Mouse (Mus musculus): Measurements from ENCODE around the gene Ntn4. TPM values are rescaled to one million over a fixed set of nuclear protein-coding genes. Genes with fewer than 3 reads are reported as not detected.

Gene Ntn4
- polyA plus RNA-seq, 1 experiment from 2014 or later: 0.64 TPM

- ATAC-seq (replicated peaks; ENCODE audit: insufficient number of reproducible peaks, low FRiP score, low TSS enrichment): no peak
- H3K4me1 ChIP-seq (ENCODE audit: control insufficient read depth, insufficient read depth, low read length): no peaks in the 10 kb centered on the region
- no peaks in the 10 kb centered on the region for H3K9me3 ChIP-seq (replicated peaks; ENCODE audit: control insufficient read depth, low read length)
- no peak overlapping the region for H3K4me2 ChIP-seq
- no peak overlapping the region for H3K9ac ChIP-seq (ENCODE audit: low read depth, low read length)
- H3K27me3 ChIP-seq (ENCODE audit: control insufficient read depth, insufficient read depth, low read length): no peaks in the 10 kb centered on the region
- no peak overlapping the region for H3K27ac ChIP-seq (ENCODE audit: low read depth, low read length)
- H3K4me3 ChIP-seq (ENCODE audit: low read depth, low read length): no peak overlapping the region
- 72% methylated on average over 14 of the region's 14 CpGs for WGBS (ENCODE audit: insufficient replicate concordance)
- H3K36me3 ChIP-seq (ENCODE audit: control insufficient read depth, insufficient read depth, low read length): no peaks in the 10 kb centered on the region
Measured at GRCm38 (mm10) chr10:93741446-93742096, 101.1 kb downstream of the Ntn4 start.

GRCm38 (mm10) chr10:93742097-93742446 lies 101.6 kb downstream of the Ntn4 start:
- Histone ChIP-seq H3K9me3 (replicated peaks; ENCODE audit: control insufficient read depth, low read length) (no peaks in the 10 kb centered on the region), H3K4me3 (ENCODE audit: low read depth, low read length) (no peak overlapping the region), H3K36me3 (ENCODE audit: control insufficient read depth, insufficient read depth, low read length) (no peaks in the 10 kb centered on the region), H3K27ac (ENCODE audit: low read depth, low read length) (no peak overlapping the region), H3K4me1 (ENCODE audit: control insufficient read depth, insufficient read depth, low read length) (no peaks in the 10 kb centered on the region), H3K4me2 (no peak overlapping the region), H3K27me3 (ENCODE audit: control insufficient read depth, insufficient read depth, low read length) (no peaks in the 10 kb centered on the region), H3K9ac (ENCODE audit: low read depth, low read length) (no peak overlapping the region)
- 65% methylated on average over 3 of the region's 3 CpGs for WGBS (ENCODE audit: insufficient replicate concordance)
- no peak for ATAC-seq (replicated peaks; ENCODE audit: insufficient number of reproducible peaks, low FRiP score, low TSS enrichment)

- Histone ChIP-seq H3K36me3 (ENCODE audit: control insufficient read depth, insufficient read depth, low read length) (no peaks in the 10 kb centered on the region), H3K9me3 (replicated peaks; ENCODE audit: control insufficient read depth, low read length) (no peaks in the 10 kb centered on the region), H3K4me2 (no peak overlapping the region), H3K4me3 (ENCODE audit: low read depth, low read length) (no peak overlapping the region), H3K9ac (ENCODE audit: low read depth, low read length) (no peak overlapping the region), H3K27me3 (ENCODE audit: control insufficient read depth, insufficient read depth, low read length) (no peaks in the 10 kb centered on the region), H3K27ac (ENCODE audit: low read depth, low read length) (no peak overlapping the region), H3K4me1 (ENCODE audit: control insufficient read depth, insufficient read depth, low read length) (no peaks in the 10 kb centered on the region)
- ATAC-seq (replicated peaks; ENCODE audit: insufficient number of reproducible peaks, low FRiP score, low TSS enrichment): no peak
- WGBS (ENCODE audit: insufficient replicate concordance): 65% methylated on average over 6 of the region's 6 CpGs
Measured at GRCm38 (mm10) chr10:93742598-93742997, 102.1 kb downstream of the Ntn4 start.

GRCm38 (mm10) chr10:93749267-93750192 lies 109.0 kb downstream of the Ntn4 start:
- no peak for ATAC-seq (replicated peaks; ENCODE audit: insufficient number of reproducible peaks, low FRiP score, low TSS enrichment)
- WGBS (ENCODE audit: insufficient replicate concordance): 61% methylated on average over 21 of the region's 21 CpGs

GRCm38 (mm10) chr10:93751302-93751701 lies 110.8 kb downstream of the Ntn4 start:
- Histone ChIP-seq H3K4me2 (no peak overlapping the region), H3K9ac (ENCODE audit: low read depth, low read length) (no peak overlapping the region), H3K4me3 (ENCODE audit: low read depth, low read length) (no peak overlapping the region), H3K27me3 (ENCODE audit: control insufficient read depth, insufficient read depth, low read length) (no peaks in the 10 kb centered on the region), H3K36me3 (ENCODE audit: control insufficient read depth, insufficient read depth, low read length) (no peaks in the 10 kb centered on the region), H3K9me3 (replicated peaks; ENCODE audit: control insufficient read depth, low read length) (no peaks in the 10 kb centered on the region), H3K27ac (ENCODE audit: low read depth, low read length) (no peak overlapping the region), H3K4me1 (ENCODE audit: control insufficient read depth, insufficient read depth, low read length) (no peaks in the 10 kb centered on the region)
- WGBS (ENCODE audit: insufficient replicate concordance): 81% methylated on average over 14 of the region's 14 CpGs
- ATAC-seq (replicated peaks; ENCODE audit: insufficient number of reproducible peaks, low FRiP score, low TSS enrichment): no peak

More at GRCm38 (mm10) chr10:93749267-93750192, 109.0 kb downstream of the Ntn4 start:
- H3K36me3 ChIP-seq (ENCODE audit: control insufficient read depth, insufficient read depth, low read length): no peaks in the 10 kb centered on the region
- H3K4me1 ChIP-seq (ENCODE audit: control insufficient read depth, insufficient read depth, low read length): no peaks in the 10 kb centered on the region
- no peak overlapping the region for H3K4me3 ChIP-seq (ENCODE audit: low read depth, low read length)
- no peak overlapping the region for H3K9ac ChIP-seq (ENCODE audit: low read depth, low read length)
- no peak overlapping the region for H3K4me2 ChIP-seq
- no peak overlapping the region for H3K27ac ChIP-seq (ENCODE audit: low read depth, low read length)
- H3K9me3 ChIP-seq (replicated peaks; ENCODE audit: control insufficient read depth, low read length): no peaks in the 10 kb centered on the region
- no peaks in the 10 kb centered on the region for H3K27me3 ChIP-seq (ENCODE audit: control insufficient read depth, insufficient read depth, low read length)

- H3K4me1 ChIP-seq (ENCODE audit: control insufficient read depth, insufficient read depth, low read length): 0 out of 2 replicates have a peak, but pooled peaks cover 4% of the 10 kb centered on the region
- no peaks in the 10 kb centered on the region for H3K36me3 ChIP-seq (ENCODE audit: control insufficient read depth, insufficient read depth, low read length)
- no peaks in the 10 kb centered on the region for H3K9me3 ChIP-seq (replicated peaks; ENCODE audit: control insufficient read depth, low read length)
- no peak for ATAC-seq (replicated peaks; ENCODE audit: insufficient number of reproducible peaks, low FRiP score, low TSS enrichment)
- H3K27me3 ChIP-seq (ENCODE audit: control insufficient read depth, insufficient read depth, low read length): no peaks in the 10 kb centered on the region; the same call in 1 of the 2 replicates
- no peak overlapping the region for H3K27ac ChIP-seq (ENCODE audit: low read depth, low read length)
- WGBS (ENCODE audit: insufficient replicate concordance): 79% methylated on average over 13 of the region's 13 CpGs
- no peak overlapping the region for H3K4me2 ChIP-seq
- no peak overlapping the region for H3K4me3 ChIP-seq (ENCODE audit: low read depth, low read length)
- no peak overlapping the region for H3K9ac ChIP-seq (ENCODE audit: low read depth, low read length)
Measured at GRCm38 (mm10) chr10:93753711-93754391, 113.4 kb downstream of the Ntn4 start.

- Histone ChIP-seq H3K27ac (ENCODE audit: low read depth, low read length) (no peak overlapping the region), H3K4me3 (ENCODE audit: low read depth, low read length) (no peak overlapping the region), H3K4me2 (no peak overlapping the region), H3K4me1 (ENCODE audit: control insufficient read depth, insufficient read depth, low read length) (0 out of 2 replicates have a peak, but pooled peaks cover 4% of the 10 kb centered on the region), H3K27me3 (ENCODE audit: control insufficient read depth, insufficient read depth, low read length) (no peaks in the 10 kb centered on the region; the same call in 1 of the 2 replicates), H3K9me3 (replicated peaks; ENCODE audit: control insufficient read depth, low read length) (no peaks in the 10 kb centered on the region), H3K36me3 (ENCODE audit: control insufficient read depth, insufficient read depth, low read length) (no peaks in the 10 kb centered on the region), H3K9ac (ENCODE audit: low read depth, low read length) (no peak overlapping the region)
- ATAC-seq (replicated peaks; ENCODE audit: insufficient number of reproducible peaks, low FRiP score, low TSS enrichment): no peak
- WGBS (ENCODE audit: insufficient replicate concordance): 79% methylated on average over 10 of the region's 10 CpGs
Measured at GRCm38 (mm10) chr10:93756211-93756610, 115.7 kb downstream of the Ntn4 start.

GRCm38 (mm10) chr10:93759644-93760043 lies 119.2 kb downstream of the Ntn4 start:
- H3K4me1 ChIP-seq (ENCODE audit: control insufficient read depth, insufficient read depth, low read length): 0 out of 2 replicates have a peak, but pooled peaks cover 4% of the 10 kb centered on the region
- no peaks in the 10 kb centered on the region for H3K9me3 ChIP-seq (replicated peaks; ENCODE audit: control insufficient read depth, low read length)
- WGBS (ENCODE audit: insufficient replicate concordance): 79% methylated on average over 4 of the region's 4 CpGs
- H3K4me2 ChIP-seq: no peak overlapping the region
- ATAC-seq (replicated peaks; ENCODE audit: insufficient number of reproducible peaks, low FRiP score, low TSS enrichment): no peak
- no peak overlapping the region for H3K27ac ChIP-seq (ENCODE audit: low read depth, low read length)
- H3K4me3 ChIP-seq (ENCODE audit: low read depth, low read length): no peak overlapping the region
- H3K36me3 ChIP-seq (ENCODE audit: control insufficient read depth, insufficient read depth, low read length): no peaks in the 10 kb centered on the region
- H3K27me3 ChIP-seq (ENCODE audit: control insufficient read depth, insufficient read depth, low read length): peaks cover 2% of the 10 kb centered on the region; the same call in 1 of the 2 replicates
- no peak overlapping the region for H3K9ac ChIP-seq (ENCODE audit: low read depth, low read length)

Measured in heart, embryonic 11.5 days (tissue).